Mouse (Mus musculus): ENCODE data around the gene Olfr651.

GRCm38 (mm10) chr7:104580846-104581245 is 30.9 kb downstream of the Olfr651 start:
- TF ChIP-seq CTCF (IDR thresholded peaks at IDR 0.05; ENCODE audit: borderline replicate concordance, insufficient read depth, low read depth, low read length) (no peak), POLR2A (IDR thresholded peaks at IDR 0.05; ENCODE audit: borderline replicate concordance, insufficient read depth, low read length) (no peak)
